Mouse (Mus musculus) stomach, postnatal 0 days (tissue): ENCODE data around the gene Draxin. TPM values are rescaled to one million over a fixed set of nuclear protein-coding genes. Genes with fewer than 3 reads are reported as not detected.
A peak's percentile ranks its signal among the peaks of the same experiment; 100 is the strongest.

Experiments used
- ATAC-seq: fragments of 200-750 bp; cut with Nextera tagmentation; 2 replicates; pipeline ENCODE4 v1.8.0; 2017; ENCODE audit not compliant: low FRiP score, low TSS enrichment
- DNase-seq: peaks from one replicate; pipeline ENCODE4 v3.0.0-alpha.2; 2016; ENCODE audit warnings: low spot score
- H3K27ac ChIP-seq: fragments of 300-500 bp; sonication (generic); replicated peaks from 2 replicates; pipeline ENCODE4 v1.5.1; 2014; ENCODE audit warnings: mild to moderate bottlenecking, control low read depth
- H3K27me3 ChIP-seq: fragments of 300-500 bp; sonication (generic); 2 replicates; pipeline ENCODE4 v1.6.1; 2014; ENCODE audit warnings: low read length; ENCODE audit not compliant: control insufficient read depth, insufficient read depth
- H3K36me3 ChIP-seq: fragments of 300-500 bp; sonication (generic); 2 replicates; pipeline ENCODE4 v1.6.1; 2014; ENCODE audit warnings: low read length, mixed read lengths; ENCODE audit not compliant: control insufficient read depth, insufficient read depth
- H3K4me1 ChIP-seq: fragments of 300-500 bp; sonication (generic); replicated peaks from 2 replicates; pipeline ENCODE4 v1.6.1; 2014; ENCODE audit warnings: antibody characterized with exemption; ENCODE audit not compliant: control insufficient read depth, insufficient read depth
- H3K4me2 ChIP-seq: fragments of 300-500 bp; sonication (generic); replicated peaks from 2 replicates; pipeline ENCODE4 v1.6.1; 2014; ENCODE audit warnings: low read depth, mild to moderate bottlenecking, control low read depth, moderate library complexity
- H3K4me3 ChIP-seq: fragments of 300-500 bp; sonication (generic); 2 replicates; pipeline ENCODE4 v1.5.1; 2014; ENCODE audit warnings: low read depth, low read length, control low read depth
- H3K9ac ChIP-seq: fragments of 300-500 bp; sonication (generic); 2 replicates; pipeline ENCODE4 v1.6.1; 2014; ENCODE audit warnings: mild to moderate bottlenecking, low read length, control low read depth, mixed read lengths
- H3K9me3 ChIP-seq: fragments of 300-500 bp; sonication (generic); 2 replicates; pipeline ENCODE4 v1.6.1; 2016; ENCODE audit warnings: low read length; ENCODE audit not compliant: control insufficient read depth
- CTCF ChIP-seq: IDR thresholded peaks from 2 replicates; pipeline ENCODE4 v1.5.1; 2016; ENCODE audit warnings: antibody characterized with exemption, low read depth, mild to moderate bottlenecking, moderate library complexity
- EP300 ChIP-seq: optimal IDR thresholded peaks from 2 replicates; pipeline ENCODE3; 2016; ENCODE audit warnings: antibody characterized with exemption
- WGBS: fragments of 180-500 bp; shearing (Covaris S2); extraction: QIAGEN DNeasy Blood & Tissue Kit; methylation state at CpG from one replicate; pipeline ENCODE4 v1.1.7; 2014; 5-methylcytosine and 5-hydroxymethylcytosine counted together
- polyA plus RNA-seq: library from polyadenylated mRNA; unstranded; fragments of >200 nt; fragmentation: Nextera tagmentation; extraction: Ambion mirVana; gene quantifications from 2 replicates; pipeline ENCODE4 v1.2.1, GENCODE M21; 2015

Gene Draxin
- polyA plus RNA-seq, 1 experiment from 2014 or later, result not detected

- Histone ChIP-seq H3K27ac (no peak overlapping the region), H3K4me2 (no peak overlapping the region), H3K9me3 (no peaks in the 10 kb centered on the region), H3K9ac (no peak overlapping the region), H3K4me3 (no peak overlapping the region), H3K27me3 (no peaks in the 10 kb centered on the region), H3K36me3 (peaks cover 12% of the 10 kb centered on the region), H3K4me1 (no peaks in the 10 kb centered on the region)
- TF ChIP-seq CTCF (no peak), EP300 (no peak)
- DNase-seq (no peak), ATAC-seq (no peak)
- WGBS, result 74% methylated on average over 12 of the region's 12 CpGs
Measured at GRCm38 (mm10) chr4:148149540-148149939, 19.0 kb upstream of the Draxin start.

- 85% methylated on average over 2 of the region's 2 CpGs for WGBS
- Histone ChIP-seq H3K27me3 (no peaks in the 10 kb centered on the region), H3K9me3 (no peaks in the 10 kb centered on the region), H3K4me2 (no peak overlapping the region), H3K36me3 (peaks cover 12% of the 10 kb centered on the region), H3K4me3 (no peak overlapping the region), H3K27ac (no peak overlapping the region), H3K9ac (no peak overlapping the region), H3K4me1 (no peaks in the 10 kb centered on the region)
- no peak for ATAC-seq
- TF ChIP-seq CTCF (no peak), EP300 (no peak)
- DNase-seq, result no peak
Measured at GRCm38 (mm10) chr4:148147714-148148113, 17.2 kb upstream of the Draxin start.

GRCm38 (mm10) chr4:148143721-148144120 lies 13.2 kb upstream of the Draxin start:
- H3K27me3 ChIP-seq, result no peaks in the 10 kb centered on the region
- H3K9me3 ChIP-seq, result no peaks in the 10 kb centered on the region
- 85% methylated on average over 5 of the region's 5 CpGs for WGBS
- H3K36me3 ChIP-seq, result peaks cover 12% of the 10 kb centered on the region
- DNase-seq, result no peak
- H3K4me3 ChIP-seq, result no peak overlapping the region
- no peak overlapping the region for H3K9ac ChIP-seq
- TF ChIP-seq CTCF, result no peak
- H3K4me1 ChIP-seq, result no peaks in the 10 kb centered on the region; the same call in 1 of the 2 replicates
- H3K27ac ChIP-seq, result no peak overlapping the region
- no peak overlapping the region for H3K4me2 ChIP-seq
- ATAC-seq, result no peak

- Histone ChIP-seq H3K4me2 (peak overlapping the region; percentile 95), H3K27ac (peak overlapping the region; percentile 84), H3K27me3 (no peaks in the 10 kb centered on the region), H3K4me3 (peak overlapping the region; percentile 74), H3K36me3 (no peaks in the 10 kb centered on the region), H3K4me1 (no peaks in the 10 kb centered on the region; the same call in 1 of the 2 replicates), H3K9me3 (no peaks in the 10 kb centered on the region), H3K9ac (peak overlapping the region; percentile 77)
- TF ChIP-seq EP300, result no peak
- peak; percentile 82 for TF ChIP-seq CTCF
- ATAC-seq (peak; percentile 95), DNase-seq (peak; percentile 93)
- under 1% methylated on average over 65 of the region's 65 CpGs for WGBS
Measured at GRCm38 (mm10) chr4:148140098-148141011, 9.9 kb upstream of the Draxin start.

- H3K36me3 ChIP-seq, result no peaks in the 10 kb centered on the region
- no peaks in the 10 kb centered on the region; the same call in 1 of the 2 replicates for H3K4me1 ChIP-seq
- H3K9me3 ChIP-seq, result no peaks in the 10 kb centered on the region
- H3K27me3 ChIP-seq, result no peaks in the 10 kb centered on the region
- peak overlapping the region; percentile 95 for H3K4me2 ChIP-seq
- peak overlapping the region; percentile 74 for H3K4me3 ChIP-seq
- no peak for TF ChIP-seq EP300
- TF ChIP-seq CTCF, result no peak
- ATAC-seq (no peak), DNase-seq (no peak)
- under 1% methylated on average over 12 of the region's 12 CpGs for WGBS
- H3K27ac ChIP-seq, result peak overlapping the region; percentile 84
- peak overlapping the region; percentile 77 for H3K9ac ChIP-seq
Measured at GRCm38 (mm10) chr4:148139767-148140097, 9.2 kb upstream of the Draxin start.

- H3K27ac ChIP-seq, result no peak overlapping the region
- H3K4me3 ChIP-seq, result no peak overlapping the region
- no peaks in the 10 kb centered on the region; the same call in 1 of the 2 replicates for H3K4me1 ChIP-seq
- ATAC-seq (no peak), DNase-seq (no peak)
- H3K4me2 ChIP-seq, result no peak overlapping the region
- H3K27me3 ChIP-seq, result no peaks in the 10 kb centered on the region
- no peaks in the 10 kb centered on the region for H3K36me3 ChIP-seq
- WGBS, result 67% methylated on average over 8 of the region's 8 CpGs
- H3K9ac ChIP-seq, result no peak overlapping the region
- H3K9me3 ChIP-seq, result no peaks in the 10 kb centered on the region
- TF ChIP-seq EP300 (no peak), CTCF (no peak)
Measured at GRCm38 (mm10) chr4:148137503-148137902, 7.0 kb upstream of the Draxin start.
